In the genomic region with DNA sequence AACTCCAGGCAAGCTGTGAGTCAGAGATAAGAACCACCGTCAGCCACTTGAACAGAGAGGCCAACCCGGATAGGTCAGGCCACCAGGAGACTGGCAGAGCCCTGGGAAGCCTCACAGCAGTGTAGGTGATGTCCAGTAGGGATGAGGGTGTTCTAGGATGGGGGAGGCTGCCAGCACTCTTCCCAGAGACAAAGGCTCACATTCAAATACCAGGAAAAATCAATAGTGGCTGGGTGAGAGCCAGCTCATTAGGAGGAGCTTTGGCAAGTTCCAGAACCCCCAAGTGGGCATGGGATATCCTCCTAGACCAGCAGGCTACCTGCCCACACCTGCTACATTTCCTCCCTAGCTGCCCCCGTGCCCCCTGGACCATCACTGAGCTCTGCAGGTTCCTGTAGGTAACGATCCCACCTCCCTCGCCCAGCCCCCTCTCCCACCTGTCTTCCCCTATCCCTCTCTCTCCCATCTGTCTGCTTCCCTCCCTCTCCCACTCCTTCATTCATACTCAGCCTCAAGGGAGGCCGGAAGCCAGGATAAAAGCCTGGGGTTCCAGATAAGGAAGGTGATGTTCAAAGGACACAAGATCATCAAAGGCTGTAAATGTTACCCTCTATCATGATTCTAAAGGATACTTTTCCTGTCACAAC, we compare ENCODE assay signal across 8 mouse cellular contexts. TPM values are rescaled to one million over a fixed set of nuclear protein-coding genes. Genes with fewer than 3 reads are reported as not detected.
DNase-seq lines count a peak whose midpoint lies in the region; ATAC-seq lines count a peak whose summit lies in the region.

No protein-coding gene starts in this region.

- peak overlapping the region; percentile 58 for H3K27ac ChIP-seq in forebrain, embryonic 16.5 days (ENCODE audit: low read length)
- peak overlapping the region; percentile 52; the same call in 1 of the 2 replicates for H3K27ac ChIP-seq in midbrain, embryonic 10.5 days (replicated peaks)

- H3K9ac ChIP-seq in forebrain, embryonic 16.5 days (replicated peaks; ENCODE audit: low read depth, low read length): no peak overlapping the region

- peak; percentile 15; the same call in 1 of the 2 replicates for ATAC-seq in frontal cortex, adult (ENCODE audit: low TSS enrichment)
- ATAC-seq in forebrain, embryonic 16.5 days: peak; percentile 39

- no peaks in the 10 kb centered on the region for H3K36me3 ChIP-seq in forebrain, embryonic 16.5 days (ENCODE audit: control insufficient read depth, insufficient read depth)
- no peaks in the 10 kb centered on the region for H3K36me3 ChIP-seq in midbrain, embryonic 10.5 days

- H3K9me3 ChIP-seq in forebrain, embryonic 16.5 days (ENCODE audit: control insufficient read depth, low read length): no peaks in the 10 kb centered on the region
- H3K9me3 ChIP-seq in midbrain, embryonic 10.5 days (replicated peaks): no peaks in the 10 kb centered on the region

- 44% methylated on average over 6 of the region's 6 CpGs for WGBS in forebrain, embryonic 16.5 days
- 65% methylated on average over 6 of the region's 6 CpGs for WGBS in midbrain, embryonic 10.5 days

- peaks cover 13% of the 10 kb centered on the region for H3K4me1 ChIP-seq in forebrain, embryonic 16.5 days (replicated peaks; ENCODE audit: control insufficient read depth, insufficient read depth, low read length)
- H3K4me1 ChIP-seq in midbrain, embryonic 10.5 days: peaks cover 23% of the 10 kb centered on the region

- H3K4me3 ChIP-seq in forebrain, embryonic 16.5 days (replicated peaks; ENCODE audit: low read length): no peak overlapping the region
- H3K4me3 ChIP-seq in midbrain, embryonic 10.5 days: no peak overlapping the region

- intact Hi-C loops in left cerebral cortex, postnatal 14 days (cut with DNase I): no loop called here

- DNase-seq in frontal cortex, postnatal 14 days (ENCODE audit: low spot score in 2 of 2): no peak
- DNase-seq in MEL-GATA-1-ER (ENCODE audit: extremely low read depth, low read depth): peak; percentile 58
- no peak for DNase-seq in midbrain, embryonic 10.5 days (ENCODE audit: low spot score)
- DNase-seq in layer of hippocampus, adult 11-12 months (ENCODE audit: low spot score): no peak
- DNase-seq in left cerebral cortex, postnatal 14 days (ENCODE audit: low spot score in 2 of 2): no peak
- DNase-seq in kidney, adult 9 months: no peak

- no peaks in the 10 kb centered on the region for H3K27me3 ChIP-seq in forebrain, embryonic 16.5 days (replicated peaks; ENCODE audit: control insufficient read depth, insufficient read depth, low read length)
- no peaks in the 10 kb centered on the region for H3K27me3 ChIP-seq in midbrain, embryonic 10.5 days (ENCODE audit: low read depth, poor library complexity, severe bottlenecking)

- H3K4me2 ChIP-seq in forebrain, embryonic 16.5 days (ENCODE audit: low read length): no peak overlapping the region

RNA-seq across cellular contexts. Expression of a gene that starts 20.1 kb away (rescaled TPM):
- polyA plus RNA-seq in forebrain, embryonic 16.5 days (2015; fragmentation: Nextera tagmentation; extraction: Ambion mirVana): 3.9 and 4.6 TPM in 2 replicates
- polyA plus RNA-seq in midbrain, embryonic 10.5 days (2016; fragmentation: Nextera tagmentation; extraction: Ambion mirVana): 2.1 and 2.2 TPM in 2 replicates
- 100 to 1,000 TPM in 1 of 2 experiments, 10 to 100 TPM in 1; 91.2 to 111 TPM for total RNA-seq in left cerebral cortex, postnatal 14 days (2021)
